Mouse (Mus musculus): Measurements from ENCODE around the gene Osm. TPM values are rescaled to one million over a fixed set of nuclear protein-coding genes. Genes with fewer than 3 reads are reported as not detected.

The Osm gene
- total RNA-seq (2021): not detected
- long read RNA-seq: 0 reads

DNA sequence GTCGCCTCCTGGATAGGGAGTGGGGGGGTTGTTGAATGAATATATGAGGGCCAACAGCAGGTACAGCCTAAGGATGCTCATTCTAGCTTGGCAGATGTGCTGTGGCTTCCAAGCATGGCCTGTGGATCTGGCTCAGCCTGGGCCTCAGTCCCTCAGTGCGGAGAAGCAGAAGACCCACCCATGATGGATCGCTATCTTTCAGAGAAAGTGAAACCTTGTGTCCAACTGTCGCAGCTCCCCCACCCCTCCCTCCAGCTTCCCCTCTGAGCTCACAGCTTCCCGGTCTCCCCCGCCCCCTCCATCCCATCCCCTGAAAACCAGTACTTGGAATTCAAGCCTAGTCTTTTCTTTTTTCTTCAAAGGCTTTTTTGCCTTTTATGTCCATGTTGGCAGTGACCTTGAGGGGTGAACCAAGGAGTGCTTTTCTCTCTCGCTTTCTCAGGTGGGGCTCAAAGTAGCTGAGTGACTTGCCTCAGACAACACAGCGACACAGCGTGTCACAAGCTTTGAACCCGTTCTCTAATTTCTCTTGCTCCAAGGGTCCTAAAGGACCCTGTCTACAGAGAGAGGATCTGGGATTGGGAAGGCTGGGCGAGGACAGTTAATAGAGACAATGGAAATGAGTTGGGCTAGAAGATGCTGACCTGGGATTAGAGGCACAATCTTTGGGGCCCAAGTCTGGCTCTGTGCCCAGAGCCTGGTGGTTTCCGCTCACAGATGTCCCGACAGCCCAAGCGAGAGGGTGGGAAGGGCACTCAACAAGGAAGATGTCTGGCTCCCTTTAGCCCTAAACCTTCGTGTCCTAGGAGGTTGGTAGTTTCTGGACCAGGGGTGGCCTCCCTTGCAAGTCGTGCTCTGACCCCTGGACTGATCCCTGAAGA lies at the start of gene Osm:
Osm (plus strand) TSS at position 756 of the 881 bp plus-strand sequence.
- peak in 1 of 2 experiments; percentile 11 for DNase-seq (ENCODE audit: low spot score in 2 of 2)

DNA sequence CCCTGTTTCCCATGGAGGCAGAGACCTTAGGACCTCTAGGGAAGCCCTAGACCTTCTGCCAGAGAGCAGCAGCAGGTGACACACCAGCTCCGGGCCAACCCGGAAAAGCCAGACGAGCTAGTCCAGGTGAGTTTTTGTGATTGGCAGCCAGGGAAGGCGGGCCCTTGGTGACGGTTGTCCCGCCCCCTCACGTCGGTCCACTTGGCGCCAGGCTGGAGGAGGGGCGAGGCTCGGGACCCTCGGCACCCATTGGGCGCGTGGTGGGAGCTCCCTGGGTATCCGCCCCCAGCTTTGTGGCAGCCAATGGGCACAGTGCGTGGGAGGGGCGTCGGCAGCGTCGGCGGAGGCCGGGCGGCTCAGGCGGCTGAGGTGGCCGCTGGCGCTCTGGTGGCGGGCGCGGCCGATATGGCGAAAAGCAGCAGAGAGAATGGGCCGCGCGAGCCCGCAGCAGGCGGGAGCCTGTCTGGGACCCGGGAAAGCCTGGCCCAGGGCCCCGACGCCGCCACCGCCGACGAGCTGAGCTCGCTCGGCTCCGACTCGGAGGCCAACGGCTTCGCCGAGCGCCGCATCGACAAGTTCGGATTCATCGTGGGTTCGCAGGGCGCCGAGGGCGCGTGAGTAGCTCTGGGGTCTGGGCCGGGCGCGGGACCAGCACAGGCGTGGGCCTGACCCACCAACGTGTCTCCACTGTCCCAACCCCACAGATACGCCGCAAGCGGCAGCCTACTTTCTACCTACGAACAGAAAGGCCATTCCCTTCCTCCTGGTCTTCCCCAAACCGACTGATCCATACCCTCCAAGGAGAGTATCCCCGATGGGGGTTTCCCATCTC lies 49.5 kb upstream of the Osm start, which contains the start of gene Tbc1d10a:
Tbc1d10a (plus strand) TSS at position 304 of the 832 bp plus-strand sequence.
- DNase-seq (ENCODE audit: low spot score in 2 of 2): peak; percentile 98 to 99

DNA sequence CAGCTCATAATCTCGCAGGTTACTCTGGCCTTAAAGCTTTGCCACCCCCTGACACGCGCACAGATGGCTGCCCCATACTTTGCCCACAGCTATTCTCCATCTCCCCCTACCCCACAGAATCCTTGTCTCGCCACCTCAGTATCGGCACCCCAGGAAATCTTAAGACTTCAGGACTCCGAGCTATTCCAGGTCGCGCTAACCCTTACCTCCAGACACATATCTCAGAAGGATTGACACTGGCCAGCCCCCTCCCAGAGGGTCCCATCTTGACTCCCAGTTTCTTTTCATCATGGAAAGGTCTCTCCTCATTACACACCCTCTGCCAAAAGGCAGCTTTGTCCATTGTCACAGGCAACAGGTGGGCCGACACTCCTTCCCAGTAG lies 48.9 kb upstream of the Osm start:
- DNase-seq (ENCODE audit: low spot score in 2 of 2): no peak

DNA sequence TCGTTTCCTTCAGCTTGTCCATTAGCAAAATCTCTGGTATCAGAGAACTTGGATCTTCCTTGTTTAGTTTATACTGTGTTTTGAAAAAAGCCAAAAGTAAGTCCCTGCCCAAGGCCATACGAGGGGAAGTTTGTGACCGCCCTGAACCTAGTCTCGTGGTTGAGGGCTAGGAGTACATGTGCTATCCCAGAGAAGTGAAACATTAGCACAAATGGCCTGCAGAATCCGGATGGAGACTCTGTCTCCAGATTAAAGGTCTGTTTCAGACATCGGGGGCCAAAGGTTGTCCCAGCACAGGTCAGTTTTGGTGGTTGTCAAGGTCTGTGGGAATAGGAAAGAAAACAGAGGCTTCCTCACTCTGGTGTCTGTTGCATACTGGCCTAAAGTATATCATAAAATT lies 47.0 kb upstream of the Osm start:
- DNase-seq (ENCODE audit: low spot score in 2 of 2): no peak

DNA sequence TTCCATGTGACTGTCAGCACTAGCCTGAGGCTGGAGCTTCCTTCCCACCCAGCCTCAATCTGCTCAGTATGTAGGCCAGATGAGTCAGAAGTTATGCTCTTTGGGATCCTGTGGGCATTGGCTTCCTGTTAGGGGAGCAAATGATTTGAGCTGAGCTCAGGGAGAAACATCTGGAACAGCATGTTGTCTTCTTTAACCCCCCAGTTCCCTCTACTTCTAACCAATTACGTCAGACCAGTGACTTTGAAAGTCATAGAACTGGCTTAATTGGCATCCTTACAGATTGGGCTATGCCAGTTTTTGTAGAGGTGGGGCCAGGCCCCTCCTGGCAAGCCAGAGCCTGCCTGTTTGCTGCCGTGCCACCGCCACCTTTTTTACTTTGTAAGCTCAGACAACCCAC lies 45.5 kb upstream of the Osm start:
- DNase-seq (ENCODE audit: low spot score in 2 of 2): no peak

DNA sequence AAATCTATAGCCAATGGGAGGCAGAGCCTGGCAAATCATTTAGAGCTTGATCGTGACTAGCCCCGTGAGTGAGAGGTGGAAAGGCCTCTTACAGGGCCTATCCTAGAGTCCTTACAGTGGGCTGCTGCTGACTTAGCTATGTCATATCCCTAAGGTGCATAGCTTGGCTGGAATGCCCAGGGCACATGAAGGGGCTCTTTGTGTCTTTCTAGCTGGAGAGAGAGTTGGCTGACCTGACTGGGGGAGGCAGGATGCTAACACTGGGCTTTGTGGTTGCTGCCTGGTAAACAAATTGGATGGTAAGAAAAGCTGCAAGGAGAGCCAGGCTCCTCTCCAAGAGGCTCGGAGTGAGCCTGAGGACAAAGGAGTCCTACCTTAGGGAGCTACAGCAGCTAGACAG lies 43.5 kb upstream of the Osm start:
- DNase-seq (ENCODE audit: low spot score in 2 of 2): no peak

DNA sequence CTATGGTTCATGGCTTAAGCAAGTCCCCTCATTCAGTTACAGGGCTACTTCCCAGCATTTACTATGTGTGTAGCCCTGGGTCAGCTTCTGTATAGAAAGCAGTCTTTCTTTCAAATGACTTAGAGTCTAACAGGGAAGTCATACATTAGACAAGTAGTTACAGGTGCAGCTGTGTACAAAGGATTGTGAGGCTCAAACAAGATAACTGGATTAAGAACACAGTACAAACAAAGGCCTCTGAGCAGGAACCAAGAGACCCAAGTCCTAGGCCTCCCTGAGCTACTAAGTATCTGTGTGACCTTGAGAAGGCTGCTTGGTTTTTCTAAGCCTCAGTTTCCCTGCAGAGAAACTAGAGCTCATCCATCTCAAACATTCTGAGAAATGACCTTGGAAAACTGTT lies 42.8 kb upstream of the Osm start:
- no peak for DNase-seq (ENCODE audit: low spot score in 2 of 2)

DNA sequence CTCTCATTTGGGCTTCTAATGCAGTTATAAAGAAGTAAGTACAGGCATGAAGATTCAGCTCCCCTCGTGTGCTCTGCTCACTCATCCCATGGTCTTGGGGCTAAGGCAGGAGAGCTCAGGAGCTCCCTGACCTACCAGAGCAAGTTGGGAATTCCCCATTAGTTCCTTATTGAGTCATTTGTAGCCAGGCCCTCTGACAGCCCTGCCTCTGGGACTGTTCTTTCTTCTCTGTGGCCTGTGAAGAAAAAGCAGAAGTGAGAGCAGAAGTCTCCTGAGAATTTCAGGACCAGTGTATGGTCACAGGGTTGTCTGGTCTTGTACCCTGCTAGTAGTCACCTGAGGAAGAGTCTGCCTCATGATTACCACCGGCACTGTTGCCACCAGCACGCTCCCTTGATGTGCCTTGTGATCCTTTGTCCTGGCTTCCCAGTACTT lies 40.6 kb upstream of the Osm start:
- DNase-seq (ENCODE audit: low spot score in 2 of 2): no peak

DNA sequence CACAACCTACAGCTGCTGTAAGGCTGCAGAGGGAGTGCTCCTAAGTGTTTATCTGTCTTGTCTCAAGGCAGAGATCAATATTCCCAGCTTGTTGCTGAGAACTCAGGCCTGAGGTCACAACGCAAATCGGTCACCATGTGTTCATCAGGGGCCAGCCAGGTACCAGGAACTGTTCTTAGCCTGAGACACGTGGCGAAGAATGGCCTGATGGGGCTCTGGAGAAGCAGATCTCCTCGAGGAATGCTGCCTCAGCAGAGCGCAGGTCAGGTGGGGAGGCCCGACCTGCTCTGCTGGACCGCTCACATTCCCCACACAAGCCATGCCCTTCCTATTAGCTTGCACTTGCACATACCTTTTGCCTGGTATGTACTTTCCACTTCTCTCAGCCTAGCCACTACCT lies 39.6 kb upstream of the Osm start:
- DNase-seq (ENCODE audit: low spot score in 2 of 2): no peak

DNA sequence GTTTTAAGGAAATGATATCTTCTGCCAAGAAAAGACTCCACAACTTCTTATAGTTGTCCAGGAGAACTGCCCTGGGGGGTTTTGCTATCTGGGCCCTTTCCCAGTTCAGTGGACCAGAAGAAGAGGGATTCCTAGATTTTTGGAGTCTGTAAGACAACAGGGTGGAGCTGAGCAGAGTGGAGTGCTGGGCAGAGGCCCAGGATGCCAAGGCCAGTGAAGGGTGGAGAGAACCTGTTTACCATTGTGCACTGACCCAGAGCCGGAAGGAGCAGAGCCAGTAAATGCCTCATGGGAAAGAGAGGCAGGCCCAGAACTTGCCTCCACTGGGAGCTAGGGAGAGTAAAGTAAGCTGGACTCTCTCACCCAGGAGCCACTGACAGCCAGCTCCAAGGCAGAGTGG lies 38.5 kb upstream of the Osm start:
- DNase-seq (ENCODE audit: low spot score in 2 of 2): no peak

DNA sequence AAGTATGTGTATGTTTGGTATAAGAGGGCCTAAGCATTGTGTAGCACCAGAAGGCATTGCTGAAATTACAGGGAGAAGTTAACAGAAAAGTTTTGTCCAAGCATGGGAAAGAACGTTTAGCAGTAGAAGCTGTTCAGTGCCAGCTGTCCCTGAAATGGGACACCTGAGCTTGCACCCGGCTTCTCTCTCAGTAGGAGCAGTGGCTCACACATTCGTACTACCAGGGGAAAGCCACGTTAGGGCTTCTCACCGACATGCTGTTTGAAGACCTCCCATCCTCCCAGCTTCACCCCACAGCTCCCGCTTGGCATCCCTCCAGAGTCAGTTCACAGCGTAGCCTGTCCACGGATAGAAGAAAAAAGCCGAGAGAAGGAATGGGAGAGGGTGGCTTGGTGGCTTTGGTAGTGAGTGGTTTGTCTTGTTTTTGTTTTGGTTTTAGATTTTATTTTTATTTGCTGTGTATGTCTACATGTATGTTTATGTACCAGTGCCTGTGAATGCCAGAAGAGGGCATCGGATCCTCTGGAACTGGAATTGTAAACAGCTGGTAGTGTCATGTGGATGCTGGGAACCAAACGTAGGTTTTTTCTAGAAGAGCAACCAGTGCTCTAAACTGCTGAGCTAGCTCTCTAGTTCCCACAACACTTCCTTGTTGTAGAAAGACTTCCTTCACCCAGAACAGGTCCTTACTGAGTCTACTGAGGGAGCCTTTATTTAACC lies 34.1 kb upstream of the Osm start:
- DNase-seq (ENCODE audit: low spot score in 2 of 2): no peak

DNA sequence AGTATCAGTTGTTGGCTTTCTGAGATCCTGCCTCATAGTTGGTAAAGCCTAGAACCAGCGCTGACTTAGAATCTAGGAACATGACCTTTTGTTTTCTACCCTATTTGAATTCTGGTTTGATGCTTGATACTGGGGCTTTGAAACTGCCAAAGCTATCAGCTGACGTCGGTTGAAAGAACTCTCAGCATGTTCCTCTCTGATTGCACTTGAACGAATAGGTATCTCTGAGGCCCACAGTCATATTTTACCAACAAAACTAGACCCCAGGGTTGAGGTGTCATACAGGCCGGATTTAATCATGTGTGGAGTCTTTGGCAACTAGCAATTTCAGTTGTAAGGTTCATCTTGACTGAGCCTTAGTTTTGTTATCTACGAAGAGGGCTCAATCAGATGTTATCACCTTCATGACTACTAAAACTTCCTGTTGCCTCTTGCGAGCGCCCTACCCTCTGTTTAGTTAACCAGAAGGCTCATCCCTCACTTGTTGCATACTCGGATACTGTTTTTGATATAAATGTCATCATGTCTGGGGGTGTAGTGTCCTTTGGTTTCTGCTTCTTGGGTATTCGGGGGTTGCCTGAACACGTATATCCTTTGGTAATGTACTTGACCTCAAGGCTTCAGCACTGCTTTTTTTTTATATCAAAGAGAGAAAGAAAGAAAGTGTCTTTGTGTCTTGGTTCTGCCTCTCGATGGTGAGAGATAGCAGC lies 33.1 kb upstream of the Osm start:
- DNase-seq (ENCODE audit: low spot score in 2 of 2): no peak

DNA sequence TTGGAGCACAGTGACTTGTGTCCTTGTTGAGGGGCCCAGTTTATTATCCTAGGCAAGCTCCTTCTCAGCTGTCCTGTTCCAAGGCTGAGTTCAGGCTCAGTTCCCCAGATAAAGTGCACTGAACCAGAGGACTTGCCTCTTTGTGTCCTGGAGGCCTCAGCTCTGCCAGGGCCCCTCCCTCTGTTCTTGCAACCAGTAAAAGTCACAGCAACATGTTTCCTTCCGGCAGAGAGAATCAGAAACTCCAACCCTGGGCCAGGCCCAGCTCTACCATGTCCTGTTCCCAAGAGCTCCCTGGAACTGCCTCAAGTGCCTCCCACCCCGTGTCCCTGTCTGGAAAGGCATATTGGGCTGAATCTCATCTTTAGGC lies 32.5 kb upstream of the Osm start:
- DNase-seq (ENCODE audit: low spot score in 2 of 2): no peak

DNA sequence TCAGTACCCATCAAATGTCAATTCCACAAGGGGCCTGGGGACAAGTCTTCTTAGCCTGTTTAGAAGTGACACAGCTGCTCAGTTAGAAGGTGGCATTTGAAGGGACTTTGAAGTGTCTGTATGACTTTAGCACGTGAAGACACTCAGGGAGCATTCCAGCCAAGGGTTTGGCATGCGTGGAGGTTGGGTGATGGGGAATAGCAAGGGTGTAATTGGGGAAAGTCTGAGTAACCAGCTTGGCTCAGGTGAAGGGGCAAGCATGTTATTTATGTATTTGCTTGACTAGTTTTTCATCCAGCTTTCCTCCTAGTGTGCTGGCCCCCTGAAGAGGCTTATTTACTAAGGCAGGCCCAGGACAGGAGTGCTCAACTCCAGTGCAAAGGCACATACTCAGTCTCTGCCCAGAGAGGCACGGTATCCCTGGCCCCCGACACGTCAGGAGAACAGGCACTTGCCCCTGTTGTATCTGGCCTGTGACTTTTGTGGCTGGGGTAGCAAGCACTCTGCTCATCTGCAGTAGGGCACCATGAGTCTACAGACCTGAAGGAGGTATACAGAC lies 31.0 kb upstream of the Osm start:
- no peak for DNase-seq (ENCODE audit: low spot score in 2 of 2)

DNA sequence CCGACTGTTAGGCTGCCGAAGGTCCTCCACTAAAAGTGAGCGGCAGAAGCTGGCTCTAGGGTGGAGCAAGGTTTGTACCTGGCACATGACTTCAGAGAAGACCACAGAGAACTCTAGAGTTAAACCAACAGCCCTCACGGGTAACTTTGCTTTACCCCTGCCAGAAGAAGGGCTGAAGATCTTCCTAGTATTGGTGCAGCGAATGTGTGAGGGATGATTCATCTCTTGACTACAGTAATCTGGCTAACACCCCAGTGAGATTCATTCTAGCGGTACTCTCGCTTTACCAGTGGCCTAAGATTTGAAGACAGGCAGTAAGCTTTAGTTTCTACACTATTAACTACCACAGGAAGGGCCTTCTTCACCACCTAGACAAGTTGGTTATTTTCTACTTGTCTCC lies 30.3 kb upstream of the Osm start:
- no peak for DNase-seq (ENCODE audit: low spot score in 2 of 2)

DNA sequence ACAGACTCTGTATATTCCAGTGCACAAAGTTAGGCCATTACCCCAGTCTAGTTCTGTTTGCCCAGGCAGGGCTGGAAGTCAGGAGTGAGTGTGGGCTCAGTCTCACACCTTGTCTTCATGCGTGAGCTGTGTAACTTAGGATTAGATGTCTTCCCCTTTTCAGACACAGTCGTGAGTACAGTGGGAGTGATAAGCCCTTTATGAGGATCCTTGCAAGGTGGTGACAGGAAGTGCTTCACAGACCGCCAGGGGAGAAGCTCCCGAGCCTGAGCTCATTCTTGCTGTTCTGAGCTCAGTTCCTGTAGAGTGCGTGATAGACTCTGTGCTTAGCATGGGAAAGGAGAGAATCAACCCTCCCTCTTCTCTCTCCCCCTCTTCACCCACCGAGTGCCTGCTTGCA lies 29.7 kb upstream of the Osm start:
- DNase-seq (ENCODE audit: low spot score in 2 of 2): no peak

DNA sequence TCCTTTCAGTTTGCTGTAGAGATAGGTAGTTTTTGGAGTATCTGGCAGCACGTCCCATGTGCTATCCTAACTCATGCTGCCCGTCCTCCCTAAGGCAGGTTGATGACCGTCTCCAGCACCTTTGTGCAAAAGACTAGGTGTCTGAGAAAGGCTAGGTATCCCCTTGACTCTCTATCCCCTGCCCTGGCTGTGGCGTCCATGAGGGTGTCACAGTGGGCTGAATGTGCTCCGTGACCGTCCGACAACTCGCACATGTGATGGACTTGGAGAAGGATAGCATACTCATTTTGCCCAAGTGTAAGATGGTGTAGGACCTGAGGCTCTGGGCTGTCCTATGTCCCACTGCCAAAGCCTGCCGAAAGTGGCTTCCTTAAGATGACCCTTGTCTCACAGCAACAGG lies 28.6 kb upstream of the Osm start:
- DNase-seq (ENCODE audit: low spot score in 2 of 2): no peak

DNA sequence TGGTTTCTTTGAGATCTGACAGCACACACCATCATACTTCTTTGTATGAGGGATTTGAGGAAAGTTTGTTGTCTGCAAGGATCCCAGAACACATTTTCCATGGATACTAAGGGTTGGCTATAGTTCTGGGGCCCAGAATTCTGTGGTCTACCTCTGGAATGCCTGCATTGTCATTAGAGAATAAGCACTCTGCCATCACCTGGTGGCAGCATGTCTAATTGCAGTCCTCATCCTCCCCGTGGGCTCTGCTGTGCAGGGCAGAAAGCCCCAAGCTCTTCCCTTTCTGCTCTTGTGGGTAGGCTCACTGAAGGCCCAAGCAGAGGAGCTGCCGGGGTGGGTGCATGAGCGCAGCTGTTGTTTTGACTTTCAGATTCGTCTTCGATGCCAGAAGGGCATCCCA lies 26.7 kb upstream of the Osm start:
- no peak for DNase-seq (ENCODE audit: low spot score in 2 of 2)

DNA sequence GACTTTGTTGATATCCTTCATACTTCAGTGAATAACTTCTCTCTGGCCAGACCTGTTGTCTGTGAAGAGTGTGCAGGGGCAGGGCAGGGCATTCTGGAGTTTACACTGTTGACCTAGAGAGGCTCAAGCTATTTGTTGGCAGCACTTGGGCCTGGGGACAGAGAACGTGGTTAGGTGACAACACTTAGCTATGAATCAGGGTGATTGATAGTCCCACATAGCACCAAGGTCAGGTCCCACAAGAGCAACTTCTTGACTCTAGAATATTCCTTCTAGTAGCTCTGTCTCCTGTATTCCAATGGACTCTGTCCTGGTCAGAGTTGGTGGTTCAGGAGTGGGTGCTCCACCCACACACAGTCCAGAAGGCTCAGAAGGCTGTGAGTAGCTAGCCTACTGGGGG lies 25.4 kb upstream of the Osm start:
- no peak for DNase-seq (ENCODE audit: low spot score in 2 of 2)

DNA sequence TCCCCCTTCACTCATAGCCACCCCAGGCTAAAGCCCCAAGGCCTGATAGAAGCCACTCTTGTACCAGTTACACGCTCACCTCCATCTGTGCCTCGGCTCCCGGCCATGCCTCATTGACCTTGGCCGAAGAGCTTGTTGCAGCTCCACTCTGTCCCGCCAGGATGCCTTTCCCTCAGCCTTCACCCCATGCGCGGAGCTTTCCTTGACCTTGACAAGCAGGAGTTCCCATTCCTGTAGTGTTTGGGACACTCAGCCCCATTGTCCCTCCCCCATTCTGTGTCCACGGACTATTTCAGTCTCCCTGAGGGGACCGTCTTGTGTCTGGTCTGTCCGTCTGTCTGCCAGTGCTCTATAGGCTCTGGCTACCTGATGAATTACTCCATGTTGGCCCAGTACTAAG lies 23.1 kb upstream of the Osm start:
- DNase-seq (ENCODE audit: low spot score in 2 of 2): no peak

DNA sequence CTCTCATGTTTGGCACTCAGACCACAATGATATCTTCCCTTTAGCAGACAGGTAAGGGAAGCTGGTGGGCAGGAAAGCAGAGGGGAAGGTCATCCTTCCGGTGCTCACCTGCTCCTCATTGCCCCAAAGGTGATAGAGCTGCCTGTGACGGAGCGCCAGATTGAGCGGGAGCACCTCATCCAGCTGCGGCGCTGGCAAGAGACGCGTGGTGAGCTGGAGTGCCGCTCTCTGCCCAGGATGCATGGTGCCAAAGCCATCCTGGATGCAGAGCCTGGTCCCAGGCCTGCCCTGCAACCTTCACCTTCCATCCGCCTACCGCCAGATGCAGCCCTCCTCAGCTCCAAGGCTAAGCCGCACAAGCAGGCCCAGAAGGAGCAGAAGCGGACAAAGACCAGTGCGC lies 21.6 kb upstream of the Osm start:
- DNase-seq (ENCODE audit: low spot score in 2 of 2): no peak

Data from layer of hippocampus, adult 18-20 months (tissue).